In the genomic region with DNA sequence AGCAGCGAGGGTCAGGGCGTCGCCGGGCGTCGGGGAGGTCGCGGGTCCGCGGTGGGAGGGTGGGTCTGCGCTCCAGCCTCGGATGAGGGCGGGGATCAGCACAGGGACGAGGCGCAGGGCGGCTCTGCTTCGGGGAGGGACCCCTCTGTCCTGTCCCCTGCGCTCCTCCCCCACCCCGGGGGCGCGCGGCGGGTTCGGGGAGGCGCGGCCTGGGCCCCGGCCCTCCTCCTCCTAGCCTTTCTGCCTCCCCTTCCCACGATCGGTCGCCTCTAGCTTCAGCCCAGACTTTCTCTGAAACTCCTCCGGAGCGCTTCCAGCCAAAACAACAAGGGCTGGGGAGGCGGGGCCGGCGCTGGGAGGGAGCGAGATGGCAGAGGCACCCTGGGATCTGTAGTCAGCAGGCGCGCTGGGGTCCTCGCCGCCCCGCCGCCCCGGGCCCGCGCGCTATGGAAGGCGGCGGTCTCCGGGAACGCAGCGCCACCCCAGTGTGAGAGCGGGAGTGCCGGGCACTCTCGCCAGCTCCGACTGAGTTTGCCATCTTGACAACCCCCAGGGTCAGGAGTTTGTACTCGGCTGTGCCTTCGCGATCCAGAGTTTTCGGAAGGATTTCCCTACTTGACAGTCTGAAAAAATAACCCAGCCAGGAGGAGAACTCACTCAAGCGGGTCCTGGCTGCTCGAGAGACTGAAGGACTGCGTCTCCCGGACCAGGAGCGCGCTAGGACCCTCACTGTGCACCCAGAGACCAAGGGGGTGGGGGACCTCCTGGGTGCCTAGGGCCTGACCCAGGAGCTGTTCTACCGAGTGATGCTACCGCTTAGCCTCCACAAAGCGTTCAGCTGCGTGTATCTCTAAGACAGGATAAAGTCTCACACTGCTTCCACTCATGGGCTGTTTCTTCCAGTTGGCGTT, we compare ENCODE assay signal across 8 mouse cellular contexts. TPM values are rescaled to one million over a fixed set of nuclear protein-coding genes. Genes with fewer than 3 reads are reported as not detected.
DNase-seq lines count a peak whose midpoint lies in the region; ATAC-seq lines count a peak whose summit lies in the region.

A gene (minus strand): TSS at position 324 of the 911 bp plus-strand sequence.

- peak within 1 kb of the TSS; percentile 87 for H3K4me3 ChIP-seq in hindbrain, embryonic 10.5 days
- peak within 1 kb of the TSS; percentile 93 for H3K4me3 ChIP-seq in lung, embryonic 16.5 days (ENCODE audit: low read length)

- peak within 1 kb of the TSS; percentile 91 for H3K27ac ChIP-seq in hindbrain, embryonic 10.5 days
- peak within 1 kb of the TSS; percentile 100 for H3K27ac ChIP-seq in lung, embryonic 16.5 days (ENCODE audit: low read length)

- no peaks in the 10 kb centered on the region for H3K9me3 ChIP-seq in hindbrain, embryonic 10.5 days
- H3K9me3 ChIP-seq in lung, embryonic 16.5 days (ENCODE audit: control insufficient read depth, low read length) = no peaks in the 10 kb centered on the region; the same call in 1 of the 2 replicates

- H3K36me3 ChIP-seq in hindbrain, embryonic 10.5 days = no peaks in the 10 kb centered on the region
- no peaks in the 10 kb centered on the region for H3K36me3 ChIP-seq in lung, embryonic 16.5 days (ENCODE audit: control insufficient read depth, insufficient read depth, low read length)

- peak within 1 kb of the TSS; percentile 97 for H3K9ac ChIP-seq in lung, embryonic 16.5 days (ENCODE audit: low read length)

- ATAC-seq in lung, embryonic 16.5 days (ENCODE audit: low read depth) = peak; percentile 95

- H3K4me1 ChIP-seq in hindbrain, embryonic 10.5 days (replicated peaks) = peaks cover 26% of the 10 kb centered on the region
- H3K4me1 ChIP-seq in lung, embryonic 16.5 days (replicated peaks; ENCODE audit: control insufficient read depth, insufficient read depth, low read length) = peaks cover 13% of the 10 kb centered on the region

- WGBS in hindbrain, embryonic 10.5 days = 1% methylated on average over 70 of the region's 70 CpGs
- WGBS in lung, embryonic 16.5 days = 1% methylated on average over 50 of the region's 70 CpGs

- H3K4me2 ChIP-seq in lung, embryonic 16.5 days (ENCODE audit: low read depth, low read length) = peak within 1 kb of the TSS; percentile 75

- DNase-seq in ZHBTc4 (ENCODE audit: low read depth, low spot score) = peak; percentile 98
- DNase-seq in cerebellum, postnatal 14 days = peak; percentile 86 to 87
- peak; percentile 81 to 86 for DNase-seq in frontal cortex, postnatal 14 days (ENCODE audit: low spot score in 2 of 2)
- DNase-seq in hindbrain, embryonic 10.5 days (ENCODE audit: low spot score) = peak; percentile 93
- DNase-seq in layer of hippocampus, postnatal 14 days (ENCODE audit: low spot score in 2 of 2) = peak; percentile 88 to 94
- DNase-seq in ovary, postnatal 36 days (ENCODE audit: low spot score) = peak; percentile 94
- peak; percentile 88 for DNase-seq in thymus, postnatal 4 days

- H3K27me3 ChIP-seq in hindbrain, embryonic 10.5 days (ENCODE audit: insufficient read depth, poor library complexity, severe bottlenecking) = no peaks in the 10 kb centered on the region
- no peaks in the 10 kb centered on the region for H3K27me3 ChIP-seq in lung, embryonic 16.5 days (ENCODE audit: control insufficient read depth, insufficient read depth, low read depth, low read length)

RNA-seq across cellular contexts. Expression of the gene that starts here (rescaled TPM):
- 14.5 and 15.8 TPM in 2 replicates for polyA plus RNA-seq in hindbrain, embryonic 10.5 days (2016; fragmentation: Nextera tagmentation; extraction: Ambion mirVana)
- 10 to 100 TPM; 19.2 to 21.1 TPM for total RNA-seq in layer of hippocampus, postnatal 14 days (2021)
- 21.5 and 22.4 TPM in 2 replicates for polyA plus RNA-seq in lung, embryonic 16.5 days (2015; fragmentation: Nextera tagmentation; extraction: Ambion mirVana)

Comparison
In these comparisons a context has a peak if more than half of its experiments do, and no peak if none do; other contexts are left out.
1. Peak in every context shown above with its lines: DNase-seq, ATAC-seq, H3K4me3 ChIP-seq and H3K27ac ChIP-seq.